Mouse (Mus musculus) frontal cortex, postnatal 25 days (tissue): ENCODE data around the gene Jak3.
"Not testable (repeated sequence)": the region's sequence is repeated elsewhere in the genome, so short reads cannot be mapped to it uniquely, and the experiment has no call there.

Experiments
- DNase-seq, 2 experiments: peaks; one replicate each; pipeline ENCODE4 v3.0.0; 2022; ENCODE audit warnings: low spot score in 2 of 2

Jak3 gene

DNA sequence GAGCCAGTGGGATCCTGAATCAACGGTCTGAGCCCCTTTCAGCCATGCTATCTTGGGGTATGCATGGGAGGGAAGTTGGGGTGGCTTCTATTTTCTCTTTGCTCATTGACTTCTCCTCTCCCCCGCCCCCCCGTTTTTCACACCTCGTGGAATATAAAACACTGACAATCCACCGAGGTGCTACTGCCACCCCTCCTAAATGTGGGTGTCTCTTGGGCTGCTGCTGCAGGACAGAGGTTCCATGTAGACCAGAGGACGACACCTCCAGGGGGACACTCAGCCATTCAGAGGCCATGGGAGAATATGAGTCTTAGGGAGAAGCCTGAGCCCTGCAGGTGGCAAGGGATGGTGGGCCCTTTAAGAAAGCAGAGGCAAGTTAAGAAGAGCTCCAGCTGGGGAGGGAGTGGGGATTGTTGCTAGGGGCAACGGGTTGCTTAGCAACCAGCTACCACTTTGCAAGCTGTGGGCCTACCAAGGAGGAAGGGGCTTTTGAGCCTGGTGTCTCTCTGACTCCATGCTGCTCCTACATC is 43.9 kb downstream of the Jak3 start:
- DNase-seq = peak; percentile 65 to 68

DNA sequence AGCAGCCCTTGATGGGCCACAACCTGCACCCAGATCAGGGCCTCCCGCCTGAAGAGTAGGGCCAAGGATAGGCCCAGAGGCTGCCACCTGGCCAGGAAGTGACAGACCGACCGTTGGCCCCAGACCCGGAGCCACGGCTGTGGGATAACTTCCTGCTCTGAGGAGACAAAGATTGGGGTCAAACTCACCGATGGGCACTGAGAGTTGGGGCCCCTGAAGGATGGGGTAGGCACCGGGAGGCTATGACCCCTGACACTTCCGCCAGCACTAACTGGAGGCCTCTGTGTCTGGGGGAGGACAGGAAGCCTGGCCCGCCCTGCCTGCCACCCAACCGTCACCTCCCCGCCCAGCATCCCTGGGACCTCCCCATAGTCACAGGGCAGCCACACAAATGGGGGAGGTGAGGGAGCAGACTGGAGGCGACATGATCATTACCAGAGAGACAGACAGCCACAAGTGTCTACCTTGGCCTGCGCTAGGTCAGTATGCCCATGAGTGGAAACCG is 47.0 kb downstream of the Jak3 start:
- no peak for DNase-seq

DNA sequence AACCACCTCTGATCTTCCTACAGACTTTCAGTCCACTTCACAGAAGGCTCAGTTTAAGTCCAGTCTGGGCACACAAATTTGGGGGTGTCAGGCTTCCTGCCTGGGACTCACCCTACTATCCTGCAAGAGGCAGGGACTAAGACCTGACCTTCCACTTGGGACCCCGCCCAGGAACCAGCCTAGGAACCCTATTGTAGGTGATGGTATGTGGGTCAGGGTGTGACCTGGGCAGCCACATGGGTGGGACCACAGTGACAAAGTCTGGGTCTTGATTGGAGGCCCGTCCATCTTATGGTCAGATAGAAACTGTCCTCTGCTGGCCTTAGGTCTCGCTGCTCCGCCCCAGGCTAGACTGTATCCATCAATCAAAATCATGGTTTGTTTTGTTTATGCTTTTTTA is 48.3 kb downstream of the Jak3 start:
- no peak for DNase-seq

DNA sequence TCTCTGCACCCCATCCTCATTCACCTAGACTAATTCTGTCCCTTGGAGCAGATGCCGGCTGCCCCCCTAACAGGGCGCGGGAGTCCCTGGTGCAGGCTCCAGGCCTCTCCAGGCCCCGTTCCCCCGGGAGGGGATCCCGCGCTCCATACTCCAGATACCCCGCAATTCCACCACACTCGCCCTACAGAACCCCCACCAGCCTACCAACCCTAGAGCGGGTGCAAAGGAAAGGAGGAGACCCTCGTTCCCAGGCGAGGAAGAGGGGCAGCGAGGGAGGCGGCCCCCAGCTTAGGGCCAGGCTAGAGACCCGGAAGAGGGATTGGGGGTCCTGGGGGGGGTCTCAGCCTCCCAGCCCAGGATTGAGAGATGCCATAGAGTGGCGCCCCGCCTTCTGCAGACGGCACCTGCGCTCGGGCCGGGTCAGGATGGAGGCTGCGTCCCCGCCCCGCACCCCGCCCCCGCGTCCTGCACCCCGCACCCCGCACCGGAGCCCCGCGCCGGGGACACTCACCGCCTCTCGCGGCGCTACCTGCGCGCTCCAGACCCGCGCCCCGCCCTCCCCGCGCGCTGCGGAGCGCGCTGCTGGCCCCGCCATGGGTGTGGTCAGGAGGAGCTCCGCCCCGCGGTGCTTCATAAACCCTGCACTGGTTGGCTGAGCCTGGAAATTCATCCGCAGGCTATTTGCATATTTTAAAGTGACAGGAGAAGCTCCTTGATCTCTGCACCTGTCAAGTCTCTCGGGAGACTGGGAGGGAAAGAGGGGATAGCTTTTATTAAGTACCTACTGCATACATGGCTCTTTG is 49.2 kb downstream of the Jak3 start, which contains the start of gene Fcho1:
Gene Fcho1 (minus strand): TSS at position 595 of the 803 bp plus-strand sequence.
- DNase-seq = peak; percentile 58 to 67

DNA sequence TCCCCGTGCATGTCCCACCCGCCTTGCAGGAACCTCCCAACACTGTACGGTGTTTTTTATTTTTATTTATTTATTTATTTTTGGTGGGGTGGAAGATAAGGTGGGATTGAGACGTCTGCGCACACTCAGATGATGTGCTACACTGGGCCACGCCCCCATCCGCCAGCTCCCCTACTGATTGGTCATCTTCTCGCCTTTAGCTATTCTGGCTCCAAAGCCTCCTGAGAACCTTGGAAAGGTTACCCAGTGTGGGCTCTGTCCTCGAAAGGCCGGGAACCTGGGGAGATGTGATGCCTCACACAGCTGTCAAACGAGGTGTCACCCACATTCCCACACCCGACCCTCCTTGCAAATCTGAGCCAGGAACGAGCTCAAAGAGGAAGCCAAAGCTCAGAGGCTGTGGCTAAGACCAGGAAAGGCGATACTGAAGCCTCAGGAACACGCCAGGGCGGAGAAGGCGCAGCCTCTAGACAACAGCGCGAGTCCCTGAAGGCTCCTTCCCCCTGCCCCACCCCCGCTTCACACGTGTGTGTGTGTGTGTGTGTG is 52.2 kb downstream of the Jak3 start:
- no peak for DNase-seq

DNA sequence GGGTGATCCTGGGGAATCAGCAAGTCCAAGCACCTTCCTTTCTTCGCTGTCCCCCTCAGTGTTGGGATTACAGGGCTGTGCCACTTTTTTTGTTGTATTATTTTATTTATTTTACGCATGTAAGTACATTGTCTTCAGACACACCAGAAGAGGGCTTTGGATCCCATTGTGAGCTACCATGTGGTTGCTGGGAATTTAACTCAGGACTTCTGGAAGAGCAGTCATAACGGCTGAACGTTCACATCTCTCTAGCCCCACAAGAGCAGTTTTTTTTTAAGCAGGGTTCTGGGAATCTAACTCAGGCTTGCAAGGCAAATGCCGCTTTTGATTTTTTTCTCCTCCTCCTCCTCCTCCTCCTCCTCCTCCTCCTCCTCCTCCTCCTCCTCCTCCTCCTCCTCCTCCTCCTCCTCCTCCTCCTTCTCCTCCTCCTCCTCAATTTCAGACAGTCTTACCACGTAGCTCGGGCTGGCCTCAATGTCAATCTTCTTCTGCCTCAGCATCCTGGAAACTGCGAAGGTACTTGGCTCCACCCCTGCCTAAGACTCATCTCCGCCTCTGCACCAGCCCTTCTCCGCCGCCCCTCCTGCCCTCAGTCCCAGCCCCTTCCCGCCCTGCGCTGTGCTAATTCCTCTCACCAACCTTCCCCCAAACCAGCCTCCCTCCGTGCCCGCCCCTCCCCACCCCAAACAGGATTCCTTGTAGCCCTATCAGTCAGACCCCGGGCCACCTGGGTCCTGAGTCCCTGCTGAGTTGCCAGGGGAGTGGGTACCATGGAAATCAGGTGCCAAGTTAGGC is 52.9 kb downstream of the Jak3 start:
- no peak for DNase-seq

DNA sequence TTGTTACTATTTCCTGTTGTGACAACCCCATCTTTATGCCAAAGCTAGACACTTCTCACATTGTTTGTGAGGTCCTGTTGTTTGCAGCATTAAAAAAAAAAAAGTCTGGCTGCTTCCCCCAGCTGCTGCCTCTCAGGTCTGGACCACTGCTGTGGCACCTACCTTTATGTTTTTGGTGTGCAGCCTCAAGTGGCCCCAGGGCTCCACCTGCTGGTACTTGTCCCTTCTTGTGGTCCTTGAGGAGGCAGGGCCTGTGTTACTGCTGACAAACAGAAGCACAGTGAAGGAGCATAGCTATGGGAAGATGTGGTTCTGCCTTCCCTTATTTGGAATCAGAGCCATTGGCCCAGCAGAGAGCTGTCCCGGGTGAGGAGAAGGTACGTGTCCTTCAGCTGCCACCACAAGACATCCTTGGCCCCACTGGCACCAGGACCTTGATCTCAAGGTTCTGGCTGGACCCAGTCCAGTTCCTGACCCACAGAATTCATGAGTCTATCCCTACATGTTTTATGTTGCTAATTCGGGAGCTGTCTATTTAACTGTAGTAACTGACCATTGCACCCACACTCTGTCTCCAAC is 55.6 kb downstream of the Jak3 start:
- peak in 1 of 2 experiments; percentile 62 for DNase-seq

DNA sequence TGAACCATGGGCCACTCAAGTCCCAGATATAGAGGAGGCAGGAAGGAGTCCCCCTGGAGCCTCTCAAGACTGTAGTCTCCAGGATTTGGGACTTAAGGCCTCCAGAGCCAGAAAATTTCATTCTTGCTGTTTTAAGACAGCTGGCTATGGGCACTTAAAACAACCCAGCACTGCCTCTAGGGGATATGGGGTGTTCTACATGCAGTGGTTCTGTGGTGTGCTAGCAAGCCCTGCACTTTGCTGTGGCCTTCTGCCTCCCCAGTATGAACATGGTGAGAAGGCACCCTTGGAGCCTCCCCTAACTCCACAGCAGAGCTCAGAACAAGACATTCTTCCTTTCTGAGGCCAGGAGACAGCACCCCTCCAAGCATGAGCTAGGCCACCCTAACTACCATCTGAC is 62.2 kb downstream of the Jak3 start:
- not testable (repeated sequence) for DNase-seq
